Mouse (Mus musculus): ENCODE results near the gene Nab1.

DNA sequence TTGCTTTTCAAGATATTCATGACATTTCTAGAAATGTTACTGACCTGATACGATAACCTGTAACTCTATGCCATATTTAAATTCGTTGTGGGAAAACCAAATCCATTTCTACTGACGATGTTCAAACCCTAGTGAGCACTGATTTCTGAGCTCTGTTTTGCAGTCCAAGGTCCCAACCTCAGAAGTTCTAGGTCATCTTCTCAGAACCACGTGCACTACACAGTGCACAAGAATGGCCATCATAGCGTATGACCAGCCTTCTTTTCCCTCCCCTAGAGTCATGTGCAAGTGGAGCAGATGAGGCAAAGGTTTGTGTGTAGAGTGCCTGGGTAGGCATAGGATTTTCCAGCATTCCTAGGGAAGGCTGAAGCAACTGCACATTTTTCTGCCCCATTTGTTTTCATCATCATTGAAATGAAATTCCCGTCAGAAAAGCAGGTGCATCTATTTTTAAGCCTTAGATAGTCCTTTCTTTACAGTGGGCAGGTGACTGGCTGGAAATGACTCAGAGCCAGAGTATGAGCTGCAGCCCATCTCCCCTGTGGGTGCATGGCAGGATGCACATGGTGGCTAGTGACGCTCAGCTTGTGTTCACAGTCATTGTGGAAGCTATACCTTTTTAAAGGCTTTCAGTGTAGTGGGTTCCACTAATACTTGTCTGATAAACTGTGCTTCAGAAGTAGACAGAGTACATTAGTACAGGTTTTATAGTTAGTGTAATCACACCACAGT, 81.2 kb downstream of the Nab1 start:
- TF ChIP-seq EP300 (IDR thresholded peaks at IDR 0.05; ENCODE audit: low read depth in 1 of 2, low read length in 2 of 2) (no peak), POLR2A (IDR thresholded peaks at IDR 0.05; ENCODE audit: control insufficient read depth in 1 of 2, insufficient read depth in 1 of 2, low read depth in 1 of 2, low read length in 2 of 2, poor library complexity in 1 of 2) (no peak), CTCF (IDR thresholded peaks at IDR 0.05 in 2 of 3, conservative IDR thresholded peaks at IDR 0.05 in 1 of 3; ENCODE audit: control insufficient read depth in 1 of 3, insufficient read depth in 1 of 3, low read depth in 2 of 3, low read length in 3 of 3, poor library complexity in 1 of 3, severe bottlenecking in 1 of 3) (no peak), USF1 (IDR thresholded peaks at IDR 0.05; ENCODE audit: low read depth, low read length) (no peak), RCOR1 (IDR thresholded peaks at IDR 0.05; ENCODE audit: low read depth, low read length) (no peak), KAT2A (conservative IDR thresholded peaks at IDR 0.05; ENCODE audit: low read depth, low read length) (no peak), CHD2 (IDR thresholded peaks at IDR 0.05; ENCODE audit: low read length) (no peak), TCF12 (IDR thresholded peaks at IDR 0.05; ENCODE audit: low read depth, low read length) (no peak)

Measured in MEL (cell line).